Comparison of ENCODE assay signal across 9 mouse cellular contexts in genomic region chr4:58722772-58723171, GRCm38 (mm10).
DNase-seq lines count a peak whose midpoint lies in the region; ATAC-seq lines count a peak whose summit lies in the region.
"Had no signal": no experiment of that assay in that cellular context is flagged by ENCODE, and none has a peak within 500 bp of the region (broad histone marks: within the 10 kb centered on the region; RNA-seq: fewer than 3 reads in every experiment).

No protein-coding gene starts in this region.

- no peak overlapping the region for H3K27ac ChIP-seq in midbrain, embryonic 14.5 days (replicated peaks; ENCODE audit: low read depth, low read length)
- H3K27ac ChIP-seq in midbrain, embryonic 11.5 days (ENCODE audit: low read depth, low read length): no peak overlapping the region
- H3K27ac ChIP-seq: neural tube, embryonic 13.5 days had no signal

- H3K4me2 ChIP-seq in midbrain, embryonic 14.5 days (ENCODE audit: low read length): no peak overlapping the region
- H3K4me2 ChIP-seq in midbrain, embryonic 11.5 days: no peak overlapping the region
- H3K4me2 ChIP-seq: neural tube, embryonic 13.5 days had no signal

- no peak overlapping the region for H3K9ac ChIP-seq in midbrain, embryonic 14.5 days (replicated peaks; ENCODE audit: low read length)
- H3K9ac ChIP-seq in midbrain, embryonic 11.5 days (ENCODE audit: low read length): no peak overlapping the region
- H3K9ac ChIP-seq: neural tube, embryonic 13.5 days had no signal

- H3K9me3 ChIP-seq in midbrain, embryonic 14.5 days (ENCODE audit: control insufficient read depth, low read length): no peaks in the 10 kb centered on the region
- H3K9me3 ChIP-seq in midbrain, embryonic 11.5 days (ENCODE audit: control insufficient read depth, low read length): no peaks in the 10 kb centered on the region
- H3K9me3 ChIP-seq: neural tube, embryonic 13.5 days had no signal

- 70% methylated on average over 9 of the region's 9 CpGs for WGBS in midbrain, embryonic 14.5 days
- 74% methylated on average over 9 of the region's 9 CpGs for WGBS in midbrain, embryonic 11.5 days

- ATAC-seq in midbrain, embryonic 14.5 days (ENCODE audit: low FRiP score, low TSS enrichment): no peak
- no peak for ATAC-seq in midbrain, embryonic 11.5 days (ENCODE audit: low FRiP score)

- no peaks in the 10 kb centered on the region for H3K36me3 ChIP-seq in midbrain, embryonic 14.5 days (ENCODE audit: control insufficient read depth, insufficient read depth, low read length)
- H3K36me3 ChIP-seq in midbrain, embryonic 11.5 days (ENCODE audit: control insufficient read depth, insufficient read depth, low read length): no peaks in the 10 kb centered on the region
- H3K36me3 ChIP-seq: neural tube, embryonic 13.5 days had no signal

- intact Hi-C loops in heart, postnatal 25 days (cut with DNase I): no loop called here

- no peak overlapping the region for H3K4me3 ChIP-seq in midbrain, embryonic 14.5 days (replicated peaks; ENCODE audit: low read depth, low read length)
- H3K4me3 ChIP-seq in midbrain, embryonic 11.5 days (ENCODE audit: low read depth, low read length): no peak overlapping the region
- H3K4me3 ChIP-seq: neural tube, embryonic 13.5 days had no signal

- H3K4me1 ChIP-seq in midbrain, embryonic 14.5 days (ENCODE audit: control insufficient read depth, insufficient read depth, low read length): no peaks in the 10 kb centered on the region
- no peaks in the 10 kb centered on the region for H3K4me1 ChIP-seq in midbrain, embryonic 11.5 days (ENCODE audit: control insufficient read depth, insufficient read depth, low read length)

- H3K27me3 ChIP-seq in midbrain, embryonic 14.5 days (ENCODE audit: control insufficient read depth, insufficient read depth, low read length): no peaks in the 10 kb centered on the region
- no peaks in the 10 kb centered on the region for H3K27me3 ChIP-seq in midbrain, embryonic 11.5 days (ENCODE audit: control insufficient read depth, insufficient read depth, low read length)
- H3K27me3 ChIP-seq: neural tube, embryonic 13.5 days had no signal

- DNase-seq in cerebellum, adult 11 months: peak; percentile 2
- DNase-seq in cerebellum, postnatal 36 days: no peak
- peak; percentile 20 for DNase-seq in midbrain, embryonic 14.5 days
- no peak for DNase-seq in midbrain, embryonic 11.5 days (ENCODE audit: low spot score, missing footprints)
- DNase-seq in heart, postnatal 25 days (ENCODE audit: low spot score): peak; percentile 14
- DNase-seq in lung, postnatal 14 days: peak; percentile 14
- DNase-seq in natural killer cell, adult 2 months (ENCODE audit: low spot score in 2 of 2): no peak
- no peak for DNase-seq in kidney, adult 9 months

Comparison
In these comparisons a context has a peak if more than half of its experiments do, and no peak if none do; other contexts are left out.
1. DNase-seq: peak in cerebellum, adult 11 months (single experiment), midbrain, embryonic 14.5 days (single experiment), heart, postnatal 25 days (single experiment) and lung, postnatal 14 days (single experiment); none in cerebellum, postnatal 36 days (0 of 2), midbrain, embryonic 11.5 days (single experiment), natural killer cell, adult 2 months (0 of 2) and kidney, adult 9 months (single experiment).